Mouse (Mus musculus) embryonic facial prominence, embryonic 11.5 days (tissue): ENCODE measurements around the gene Kctd10. TPM values are rescaled to one million over a fixed set of nuclear protein-coding genes. Genes with fewer than 3 reads are reported as not detected.

Experiments used
- ATAC-seq: fragments of 200-750 bp; cut with Nextera tagmentation; replicated peaks from 2 replicates; pipeline ENCODE4 v1.8.0; 2017; ENCODE audit warnings: low read depth; ENCODE audit not compliant: insufficient number of reproducible peaks, low FRiP score, low TSS enrichment
- DNase-seq: peaks from one replicate; pipeline ENCODE4 v3.0.0-alpha.2; 2015; ENCODE audit warnings: low spot score
- H3K27ac ChIP-seq: fragments of 300-500 bp; sonication (generic); replicated peaks from 2 replicates; pipeline ENCODE4 v1.5.1; 2014; ENCODE audit warnings: mild to moderate bottlenecking, low read depth, low read length, control low read depth
- H3K27me3 ChIP-seq: fragments of 300-500 bp; sonication (generic); 2 replicates; pipeline ENCODE4 v1.6.1; 2014; ENCODE audit warnings: mild to moderate bottlenecking, low read length, moderate library complexity, mixed read lengths; ENCODE audit not compliant: control insufficient read depth, insufficient read depth
- H3K36me3 ChIP-seq: fragments of 300-500 bp; sonication (generic); replicated peaks from 2 replicates; pipeline ENCODE4 v1.6.1; 2014; ENCODE audit warnings: low read depth, mild to moderate bottlenecking, low read length, moderate library complexity, mixed read lengths; ENCODE audit not compliant: control insufficient read depth, insufficient read depth
- H3K4me1 ChIP-seq: fragments of 300-500 bp; sonication (generic); 2 replicates; pipeline ENCODE4 v1.6.1; 2014; ENCODE audit warnings: low read length, mixed read lengths; ENCODE audit not compliant: control insufficient read depth, insufficient read depth
- H3K4me2 ChIP-seq: fragments of 300-500 bp; sonication (generic); 2 replicates; pipeline ENCODE4 v1.6.1; 2014; ENCODE audit warnings: low read depth, mild to moderate bottlenecking, control low read depth, low read length, moderate library complexity
- H3K4me3 ChIP-seq: fragments of 300-500 bp; sonication (generic); 2 replicates; pipeline ENCODE4 v1.5.1; 2014; ENCODE audit warnings: low read depth, low read length, control low read depth
- H3K9ac ChIP-seq: fragments of 300-500 bp; sonication (generic); replicated peaks from 2 replicates; pipeline ENCODE4 v1.6.1; 2014; ENCODE audit warnings: mild to moderate bottlenecking, control low read depth, low read length
- H3K9me3 ChIP-seq: fragments of 300-500 bp; sonication (generic); replicated peaks from 2 replicates; pipeline ENCODE4 v1.6.1; 2016; ENCODE audit warnings: mild to moderate bottlenecking, low read length, inconsistent platforms, mixed read lengths; ENCODE audit not compliant: control insufficient read depth
- WGBS: fragments of 180-500 bp; shearing (Covaris S2); extraction: QIAGEN DNeasy Blood & Tissue Kit; methylation state at CpG from one replicate; pipeline ENCODE4 v1.1.7; 2014; 5-methylcytosine and 5-hydroxymethylcytosine counted together
- polyA plus RNA-seq: library from polyadenylated mRNA; unstranded; fragments of >200 nt; fragmentation: Nextera tagmentation; extraction: Ambion mirVana; gene quantifications from 2 replicates; pipeline ENCODE4 v1.2.1, GENCODE M21; 2014

Gene Kctd10
- polyA plus RNA-seq: 110 TPM in 2 replicates

DNA sequence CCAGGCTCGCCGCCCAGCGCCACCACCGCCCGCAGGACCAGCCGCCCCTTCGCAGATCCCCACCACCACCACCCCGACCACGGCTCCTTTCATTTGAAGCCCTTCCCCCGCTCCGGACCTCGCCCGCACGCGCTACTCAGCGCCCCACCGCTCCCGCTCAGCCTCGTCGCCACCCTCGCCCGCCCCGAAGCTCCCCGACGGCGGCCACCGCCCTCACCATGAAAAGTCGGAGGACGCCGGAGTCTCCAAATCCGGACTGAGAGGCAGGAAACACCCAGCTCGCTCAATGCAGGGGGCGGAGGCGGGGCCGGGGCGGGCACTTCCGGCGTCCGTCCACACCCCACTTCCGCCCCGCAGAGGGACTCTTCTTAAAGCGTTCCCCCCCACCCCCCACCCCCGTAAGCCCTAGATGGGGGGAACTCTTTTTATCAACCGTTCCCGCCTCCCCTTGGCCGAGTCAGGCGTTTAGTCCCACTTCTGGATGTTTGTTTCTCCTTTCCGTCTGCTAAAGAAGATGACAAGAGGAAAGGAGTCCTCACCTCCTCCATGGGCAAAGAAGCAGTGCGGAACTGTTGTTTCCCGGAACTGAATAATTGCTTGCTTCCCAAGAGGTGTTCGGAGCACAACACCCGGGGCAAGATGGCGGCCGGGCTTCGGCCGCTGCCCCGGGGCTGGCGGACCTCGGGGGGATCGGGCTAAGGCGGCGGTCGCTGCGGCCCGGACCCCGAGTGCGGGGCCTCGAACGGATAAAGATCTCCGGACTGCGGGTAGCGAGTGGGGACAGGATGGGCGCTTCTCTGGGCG, at the start of gene Kctd10, which contains the start of gene Ube3b:
Kctd10 (minus strand) TSS at position 300 of the 804 bp plus-strand sequence.
Ube3b (plus strand) TSS at position 399 of the 804 bp plus-strand sequence.
- Histone ChIP-seq H3K9me3 (no peaks in the 10 kb centered on the region), H3K9ac (peak within 1 kb of the TSS; percentile 96), H3K4me2 (peak within 1 kb of the TSS; percentile 74), H3K4me3 (peak within 1 kb of the TSS; percentile 89), H3K36me3 (no peaks in the 10 kb centered on the region; the same call in 1 of the 2 replicates), H3K27ac (peak within 1 kb of the TSS; percentile 76), H3K4me1 (peaks cover 3% of the 10 kb centered on the region; the same call in 1 of the 2 replicates), H3K27me3 (no peaks in the 10 kb centered on the region)
- DNase-seq (peak; percentile 92), ATAC-seq (peak; percentile 84)
- WGBS: under 1% methylated on average over 74 of the region's 74 CpGs

DNA sequence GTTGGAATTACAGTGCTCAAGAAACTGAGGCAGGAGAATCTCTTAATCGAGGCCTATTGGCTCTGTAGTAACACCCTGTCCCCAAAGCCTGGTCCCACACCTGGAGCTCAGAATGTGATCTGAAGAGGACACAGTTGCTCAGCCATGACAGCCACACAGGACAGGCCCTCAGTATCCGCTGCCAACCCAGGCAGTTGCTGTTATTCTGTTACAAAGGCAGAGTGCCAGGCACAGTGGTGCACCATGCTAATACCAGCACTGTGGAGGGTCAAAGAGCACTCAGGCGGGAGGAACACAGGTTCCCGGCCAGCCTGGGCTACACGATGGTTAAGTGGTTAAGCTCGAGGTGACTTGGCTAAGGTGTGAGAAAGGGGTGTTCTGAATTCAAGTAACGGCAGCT, 49.5 kb upstream of the Kctd10 start:
- DNase-seq: no peak
- ATAC-seq: no peak
- Histone ChIP-seq H3K4me3 (no peak overlapping the region), H3K4me2 (no peak overlapping the region), H3K9ac (no peak overlapping the region), H3K27me3 (no peaks in the 10 kb centered on the region), H3K27ac (no peak overlapping the region), H3K9me3 (no peaks in the 10 kb centered on the region), H3K36me3 (no peaks in the 10 kb centered on the region), H3K4me1 (no peaks in the 10 kb centered on the region)
- WGBS: 85% methylated on average over 7 of the region's 7 CpGs

DNA sequence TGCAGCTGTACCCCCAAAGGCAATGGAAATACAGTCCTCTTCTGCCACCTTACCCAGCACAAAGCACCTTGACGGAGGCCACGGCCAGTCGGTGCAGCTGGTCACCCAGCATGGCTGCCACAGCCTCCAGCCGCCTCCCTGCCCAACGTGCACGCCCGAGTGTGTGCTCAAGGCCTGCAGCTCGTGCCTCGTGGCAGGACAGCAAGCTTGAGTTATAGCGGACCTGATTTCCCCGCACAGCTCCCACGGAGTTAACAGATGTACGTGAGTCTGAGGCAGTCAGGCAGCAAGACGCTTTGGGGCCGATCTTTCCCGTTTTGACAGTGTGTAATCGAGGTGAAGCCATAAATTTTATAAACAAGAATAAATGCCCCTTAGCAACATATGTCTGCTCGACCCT, 48.3 kb upstream of the Kctd10 start:
- no peaks in the 10 kb centered on the region for H3K9me3 ChIP-seq
- H3K4me3 ChIP-seq: no peak overlapping the region
- no peak overlapping the region for H3K4me2 ChIP-seq
- no peak overlapping the region for H3K9ac ChIP-seq
- DNase-seq (no peak), ATAC-seq (no peak)
- H3K27me3 ChIP-seq: no peaks in the 10 kb centered on the region
- H3K27ac ChIP-seq: no peak overlapping the region
- H3K36me3 ChIP-seq: no peaks in the 10 kb centered on the region
- 81% methylated on average over 18 of the region's 18 CpGs for WGBS
- no peaks in the 10 kb centered on the region for H3K4me1 ChIP-seq

DNA sequence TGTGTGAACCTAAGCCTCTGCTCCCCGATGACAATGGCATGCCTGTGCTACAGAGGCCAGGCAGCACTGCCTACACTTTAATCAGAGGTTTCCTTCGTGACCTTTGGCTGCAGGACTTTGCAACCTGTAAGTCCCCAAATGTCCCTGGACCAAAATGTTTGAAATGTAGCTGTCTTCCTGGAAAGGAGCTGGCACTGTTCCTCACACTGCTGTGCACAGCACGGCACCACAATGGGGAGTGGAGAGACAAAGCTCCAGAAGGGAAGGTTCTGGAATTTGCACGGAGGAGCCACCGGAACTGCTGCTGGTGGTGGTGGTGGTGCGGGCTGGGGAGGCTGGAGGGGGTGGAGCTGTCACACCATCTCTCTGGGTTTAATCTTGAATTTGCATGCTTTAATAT, 46.4 kb upstream of the Kctd10 start:
- H3K4me1 ChIP-seq: no peaks in the 10 kb centered on the region
- WGBS: 77% methylated on average over 6 of the region's 6 CpGs
- H3K36me3 ChIP-seq: no peaks in the 10 kb centered on the region
- H3K27ac ChIP-seq: no peak overlapping the region
- H3K4me3 ChIP-seq: no peak overlapping the region
- H3K4me2 ChIP-seq: no peak overlapping the region
- H3K27me3 ChIP-seq: no peaks in the 10 kb centered on the region
- no peaks in the 10 kb centered on the region for H3K9me3 ChIP-seq
- H3K9ac ChIP-seq: no peak overlapping the region
- no peak for ATAC-seq
- no peak for DNase-seq

DNA sequence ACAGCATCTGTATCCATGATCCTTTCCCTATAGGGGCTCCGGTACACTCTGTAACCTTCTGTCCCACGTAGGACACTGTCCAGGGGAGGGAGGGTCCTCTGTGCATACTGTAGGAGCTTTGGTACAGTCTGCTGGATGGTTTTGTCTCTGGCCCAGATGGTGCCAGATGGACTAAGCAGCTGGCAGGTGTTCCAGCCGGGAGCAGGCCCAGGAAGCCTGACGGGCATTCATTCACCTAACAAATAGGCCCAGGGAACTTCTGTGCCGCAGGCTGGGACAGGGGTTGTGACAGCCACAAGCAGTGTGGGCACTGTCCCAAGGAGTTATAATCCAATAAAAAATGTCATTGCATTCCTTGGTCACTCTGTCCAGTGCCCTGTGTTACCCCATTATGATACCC, 43.7 kb upstream of the Kctd10 start:
- no peaks in the 10 kb centered on the region for H3K4me1 ChIP-seq
- no peak overlapping the region for H3K9ac ChIP-seq
- no peak overlapping the region for H3K4me2 ChIP-seq
- H3K27me3 ChIP-seq: no peaks in the 10 kb centered on the region
- ATAC-seq: no peak
- H3K27ac ChIP-seq: no peak overlapping the region
- H3K36me3 ChIP-seq: peaks cover 3% of the 10 kb centered on the region
- DNase-seq: no peak
- H3K4me3 ChIP-seq: no peak overlapping the region
- no peaks in the 10 kb centered on the region for H3K9me3 ChIP-seq
- WGBS: 83% methylated on average over 5 of the region's 5 CpGs

DNA sequence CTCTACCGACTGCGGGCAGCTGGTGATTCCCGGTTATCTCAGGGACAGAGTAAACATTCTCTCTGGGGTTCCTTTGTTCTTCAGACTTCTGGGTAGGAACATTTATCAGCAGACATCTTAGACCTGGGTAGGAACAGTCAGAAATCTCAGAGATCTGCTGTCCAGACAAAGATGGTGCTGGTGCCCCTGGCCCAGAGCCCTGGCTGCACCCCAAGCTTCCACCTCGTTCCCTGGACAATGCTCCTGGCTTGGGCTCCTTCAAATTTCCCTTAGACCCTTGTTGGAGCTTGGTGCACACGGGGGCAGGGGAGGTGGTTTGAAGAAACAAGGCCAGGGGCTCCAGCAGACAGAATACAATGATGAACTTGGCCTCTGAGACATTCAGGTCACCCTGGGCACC, 42.3 kb upstream of the Kctd10 start:
- DNase-seq (no peak), ATAC-seq (no peak)
- WGBS: 69% methylated on average over 5 of the region's 5 CpGs
- Histone ChIP-seq H3K9me3 (no peaks in the 10 kb centered on the region), H3K4me1 (no peaks in the 10 kb centered on the region), H3K36me3 (peaks cover 6% of the 10 kb centered on the region), H3K4me3 (no peak overlapping the region), H3K27me3 (no peaks in the 10 kb centered on the region), H3K9ac (no peak overlapping the region; the same call in 1 of the 2 replicates), H3K4me2 (no peak overlapping the region), H3K27ac (no peak overlapping the region)

DNA sequence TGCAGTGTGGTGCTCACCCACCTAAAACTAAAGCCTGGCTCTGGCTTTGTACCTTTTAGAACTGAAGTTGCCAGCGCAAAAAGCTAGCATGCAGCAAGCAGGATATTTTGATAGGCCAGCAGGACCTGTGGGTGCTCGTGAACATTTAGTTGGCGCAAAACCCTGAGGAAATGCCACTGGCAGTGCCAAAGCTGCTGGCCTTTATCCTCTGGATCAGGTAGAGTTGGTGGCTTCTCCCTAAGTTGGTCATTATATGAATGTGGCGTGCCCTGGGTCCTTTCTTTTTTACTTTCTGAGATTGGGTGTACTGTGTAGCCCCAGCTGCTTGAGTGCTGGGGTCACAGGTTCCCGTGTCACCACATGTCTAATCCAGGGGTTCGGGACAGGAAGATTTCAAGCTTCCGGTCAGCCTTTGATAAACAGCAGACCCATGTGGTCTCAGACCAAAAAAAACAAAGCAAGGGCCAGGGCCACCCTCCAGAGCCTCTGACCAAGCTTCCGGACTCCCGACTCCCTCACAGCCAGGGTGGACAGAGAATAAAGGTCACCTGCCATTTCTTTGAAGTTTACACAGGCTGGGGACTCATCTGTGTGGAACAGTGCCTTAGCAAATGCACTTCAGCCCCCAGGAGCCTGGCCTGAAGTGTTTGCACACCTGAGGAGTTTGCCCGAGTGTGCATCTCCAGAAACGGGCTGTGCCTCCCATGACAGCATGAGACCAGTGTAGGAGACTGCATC, 41.4 kb upstream of the Kctd10 start:
- no peaks in the 10 kb centered on the region for H3K27me3 ChIP-seq
- 74% methylated on average over 11 of the region's 11 CpGs for WGBS
- peaks cover 10% of the 10 kb centered on the region for H3K36me3 ChIP-seq
- H3K27ac ChIP-seq: no peak overlapping the region
- no peak overlapping the region for H3K4me3 ChIP-seq
- H3K9me3 ChIP-seq: no peaks in the 10 kb centered on the region
- no peak overlapping the region for H3K4me2 ChIP-seq
- H3K9ac ChIP-seq: no peak overlapping the region
- no peak for DNase-seq
- no peak for ATAC-seq
- no peaks in the 10 kb centered on the region for H3K4me1 ChIP-seq

DNA sequence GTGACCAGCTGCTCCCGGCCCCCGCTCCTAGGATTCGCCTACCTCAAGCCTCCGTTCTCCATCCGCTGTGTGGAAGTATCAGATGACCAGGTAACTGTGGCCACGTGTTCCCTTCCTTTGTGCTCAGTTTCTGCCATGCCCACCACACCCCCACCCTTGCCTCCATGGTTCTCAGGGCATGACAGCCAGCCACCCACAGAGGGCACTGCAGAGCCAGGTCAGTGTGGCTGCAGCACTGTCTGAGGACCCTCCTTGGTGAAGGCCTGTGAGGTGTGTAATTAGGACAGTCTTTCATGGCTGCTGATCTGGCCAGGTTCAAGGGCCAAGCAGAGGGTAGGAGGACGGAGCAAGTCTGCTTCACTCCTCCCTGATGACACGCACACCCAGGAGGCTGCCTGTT, 38.2 kb upstream of the Kctd10 start:
- WGBS: 79% methylated on average over 8 of the region's 8 CpGs
- DNase-seq: peak; percentile 38
- H3K36me3 ChIP-seq: peaks cover 18% of the 10 kb centered on the region

More for the DNA sequence above, 38.2 kb upstream of the Kctd10 start:
- H3K9ac ChIP-seq: no peak overlapping the region
- no peak overlapping the region for H3K4me2 ChIP-seq
- H3K27me3 ChIP-seq: no peaks in the 10 kb centered on the region
- H3K4me3 ChIP-seq: no peak overlapping the region
- peak; percentile 32; the same call in 1 of the 2 replicates for ATAC-seq
- H3K9me3 ChIP-seq: no peaks in the 10 kb centered on the region
- no peak overlapping the region for H3K27ac ChIP-seq
- no peaks in the 10 kb centered on the region for H3K4me1 ChIP-seq
